Mouse (Mus musculus): Measurements from ENCODE around the gene Tfdp2.

GRCm38 (mm10) chr9:96365271-96365872 lies 169.3 kb downstream of the Tfdp2 start:
- TF ChIP-seq CEBPB (IDR thresholded peaks at IDR 0.05; ENCODE audit: insufficient read depth, poor library complexity, severe bottlenecking) (no peak), POLR2A (IDR thresholded peaks at IDR 0.05; ENCODE audit: insufficient read length, low read depth) (no peak), E2F4 (IDR thresholded peaks at IDR 0.05; ENCODE audit: insufficient read depth) (no peak), POLR2AphosphoS2 (IDR thresholded peaks at IDR 0.05; ENCODE audit: insufficient read length, low read depth) (no peak), TCF12 (IDR thresholded peaks at IDR 0.05; ENCODE audit: insufficient read depth, poor library complexity, severe bottlenecking) (no peak), MYOG (IDR thresholded peaks at IDR 0.05; ENCODE audit: control insufficient read depth in 1 of 3, insufficient read depth in 1 of 3, insufficient read length in 2 of 3, low read depth in 2 of 3) (no peak), MAX (IDR thresholded peaks at IDR 0.05; ENCODE audit: low read depth) (no peak), REST (IDR thresholded peaks at IDR 0.05; ENCODE audit: insufficient read depth, insufficient read length) (no peak), MYOD1 (IDR thresholded peaks at IDR 0.05; ENCODE audit: control insufficient read depth in 1 of 3, insufficient read length in 2 of 3, low read depth in 2 of 3) (no peak), USF1 (IDR thresholded peaks at IDR 0.05; ENCODE audit: low read depth) (no peak), TCF3 (IDR thresholded peaks at IDR 0.05; ENCODE audit: insufficient read length, low read depth) (no peak)

Data from myocyte (in vitro differentiated cells).